Mouse (Mus musculus) megakaryocyte progenitor cell, adult 5-6 weeks (primary cell): ENCODE measurements around the gene Rps6ka1. TPM values are rescaled to one million over a fixed set of nuclear protein-coding genes. Genes with fewer than 3 reads are reported as not detected.

Source experiments
- ATAC-seq: replicated peaks from 2 replicates; pipeline ENCODE4 v1.8.0; 2016; ENCODE audit warnings: mild to moderate bottlenecking, moderate TSS enrichment, inconsistent platforms; ENCODE audit not compliant: poor library complexity
- total RNA-seq, 2 experiments: library from RNA; stranded (forward) in 1 of 2; stranded (reverse) in 1 of 2; fragments of 157-497, 149-512 nt in 1 of 2; fragments of 200-1000 nt in 1 of 2; gene quantifications; 2 replicates each; pipeline versions ENCODE4 v1.2.3 to v1.2.4; 2015 to 2017

The Rps6ka1 gene
- total RNA-seq, 2 experiments from 2014 or later = 96.7 to 160 TPM

- ATAC-seq = no peak
Measured at GRCm38 (mm10) chr4:133898151-133898550, 10.6 kb upstream of the Rps6ka1 start.

DNA sequence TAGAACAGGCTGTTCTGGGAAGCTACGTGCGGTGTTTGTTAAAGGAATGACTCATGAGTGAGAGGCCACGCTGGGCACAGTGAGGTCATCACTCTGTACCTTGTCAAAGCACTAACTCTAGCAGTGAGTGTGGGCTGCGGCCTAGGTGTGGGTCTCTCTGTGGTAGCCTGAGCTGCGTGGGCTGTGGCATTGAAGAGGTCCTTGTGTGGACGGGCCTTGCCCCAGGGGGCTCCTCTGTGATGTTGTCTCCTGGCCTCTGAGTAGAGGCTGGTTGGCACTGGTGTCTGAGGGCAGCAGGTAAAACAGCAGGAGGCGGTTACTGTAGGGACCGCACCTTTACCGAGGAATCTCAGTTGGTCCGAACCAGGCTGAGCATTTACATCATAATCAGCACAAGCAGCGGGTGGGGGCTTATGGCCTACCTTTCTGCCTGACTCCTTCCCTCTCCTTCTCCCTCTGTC, 9.9 kb upstream of the Rps6ka1 start:
- no peak for ATAC-seq

DNA sequence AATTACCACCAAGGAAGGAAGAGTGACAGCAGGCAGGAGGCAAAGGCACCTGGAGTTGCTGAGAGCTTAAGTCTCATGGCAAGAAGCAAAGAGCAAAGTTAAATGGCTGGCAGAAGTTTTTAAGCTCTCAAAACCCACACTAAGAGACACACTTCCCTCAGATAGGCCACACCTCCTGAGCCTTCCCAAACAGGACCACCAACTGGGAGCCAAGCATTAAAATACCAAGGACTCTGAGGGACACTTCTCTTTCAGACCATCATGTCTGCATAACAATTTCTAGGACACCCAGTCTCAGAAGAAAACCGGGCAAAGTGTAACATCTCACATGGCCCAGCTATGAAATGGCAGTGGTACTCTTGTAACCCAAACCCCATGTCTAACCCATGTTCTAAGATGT, 9.4 kb upstream of the Rps6ka1 start:
- no peak for ATAC-seq

GRCm38 (mm10) chr4:133896002-133896401, 8.4 kb upstream of the Rps6ka1 start:
- no peak for ATAC-seq

GRCm38 (mm10) chr4:133887249-133887648, 348 bp downstream of the Rps6ka1 start:
- 0 out of 2 replicates have a peak, but pooled peaks have one; percentile 6 for ATAC-seq

DNA sequence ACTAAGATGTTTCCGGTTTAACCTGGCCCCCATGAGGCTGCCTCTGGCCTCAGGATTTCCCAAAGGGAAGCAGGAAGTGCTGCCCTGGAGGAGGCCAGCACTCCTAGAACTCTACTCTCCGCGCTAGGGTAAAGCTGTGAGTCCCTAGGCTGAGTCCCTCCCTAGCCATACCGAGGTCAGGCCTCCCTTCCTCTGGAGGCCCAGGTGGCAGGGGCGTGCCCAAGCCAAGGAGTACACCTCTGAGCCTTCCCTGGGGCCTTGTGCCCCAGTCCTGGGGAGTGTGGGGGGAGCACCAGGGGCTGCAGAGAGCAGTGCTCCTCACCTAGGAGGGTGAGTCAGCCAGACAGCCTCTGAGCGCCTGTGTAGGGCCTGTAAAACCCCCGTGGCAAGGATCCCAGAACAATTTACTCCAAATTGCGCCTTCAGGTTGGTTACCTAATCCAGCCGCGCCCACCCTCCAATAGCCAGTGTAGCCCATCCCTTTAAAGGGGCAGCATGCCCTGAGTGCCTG, 1.6 kb downstream of the Rps6ka1 start:
- ATAC-seq = no peak

GRCm38 (mm10) chr4:133885331-133885730, 2.3 kb downstream of the Rps6ka1 start:
- no peak for ATAC-seq

- ATAC-seq = no peak
Measured at GRCm38 (mm10) chr4:133884888-133885287, 2.7 kb downstream of the Rps6ka1 start.

- ATAC-seq = no peak
Measured at GRCm38 (mm10) chr4:133884127-133884753, 3.4 kb downstream of the Rps6ka1 start.

- no peak for ATAC-seq
Measured at GRCm38 (mm10) chr4:133881851-133882250, 5.7 kb downstream of the Rps6ka1 start.

- ATAC-seq = no peak
Measured at GRCm38 (mm10) chr4:133881399-133881798, 6.2 kb downstream of the Rps6ka1 start.

DNA sequence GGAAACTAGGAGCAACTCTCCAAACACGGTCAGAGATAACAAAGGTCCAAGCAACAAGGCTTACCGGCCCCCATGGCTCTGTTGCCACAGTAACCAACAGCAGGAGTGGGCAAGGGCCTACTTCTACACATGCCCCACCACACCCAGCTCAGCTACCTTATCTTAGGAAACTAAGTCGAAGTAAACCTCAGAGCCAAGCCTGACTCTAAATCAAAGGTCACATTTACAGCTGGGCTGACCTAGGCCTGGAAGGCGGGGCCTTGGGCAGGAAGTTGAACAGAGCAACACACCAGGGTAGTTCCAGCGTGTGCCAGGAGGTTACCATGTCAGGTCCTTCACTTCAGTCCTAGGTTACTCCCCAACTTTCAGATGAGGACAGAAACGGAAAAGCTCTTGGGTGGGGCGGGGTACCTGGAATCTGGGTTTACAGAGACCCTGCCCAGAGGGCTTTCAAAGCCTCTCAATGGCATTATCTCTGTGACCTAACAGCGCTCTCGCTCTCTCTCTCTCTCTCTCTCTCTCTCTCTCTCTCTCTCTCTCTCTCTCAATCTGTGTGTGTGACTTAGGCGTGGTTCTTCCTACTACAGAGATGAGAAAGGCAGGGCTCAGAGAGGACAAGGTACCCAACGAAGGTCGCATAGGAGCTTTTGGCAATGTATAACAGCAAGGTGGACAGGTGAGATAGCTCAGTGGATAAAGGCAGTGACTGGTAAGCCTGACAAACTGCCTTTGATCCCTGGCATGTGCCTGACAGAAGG, 8.3 kb downstream of the Rps6ka1 start:
- ATAC-seq = peak; percentile 49

DNA sequence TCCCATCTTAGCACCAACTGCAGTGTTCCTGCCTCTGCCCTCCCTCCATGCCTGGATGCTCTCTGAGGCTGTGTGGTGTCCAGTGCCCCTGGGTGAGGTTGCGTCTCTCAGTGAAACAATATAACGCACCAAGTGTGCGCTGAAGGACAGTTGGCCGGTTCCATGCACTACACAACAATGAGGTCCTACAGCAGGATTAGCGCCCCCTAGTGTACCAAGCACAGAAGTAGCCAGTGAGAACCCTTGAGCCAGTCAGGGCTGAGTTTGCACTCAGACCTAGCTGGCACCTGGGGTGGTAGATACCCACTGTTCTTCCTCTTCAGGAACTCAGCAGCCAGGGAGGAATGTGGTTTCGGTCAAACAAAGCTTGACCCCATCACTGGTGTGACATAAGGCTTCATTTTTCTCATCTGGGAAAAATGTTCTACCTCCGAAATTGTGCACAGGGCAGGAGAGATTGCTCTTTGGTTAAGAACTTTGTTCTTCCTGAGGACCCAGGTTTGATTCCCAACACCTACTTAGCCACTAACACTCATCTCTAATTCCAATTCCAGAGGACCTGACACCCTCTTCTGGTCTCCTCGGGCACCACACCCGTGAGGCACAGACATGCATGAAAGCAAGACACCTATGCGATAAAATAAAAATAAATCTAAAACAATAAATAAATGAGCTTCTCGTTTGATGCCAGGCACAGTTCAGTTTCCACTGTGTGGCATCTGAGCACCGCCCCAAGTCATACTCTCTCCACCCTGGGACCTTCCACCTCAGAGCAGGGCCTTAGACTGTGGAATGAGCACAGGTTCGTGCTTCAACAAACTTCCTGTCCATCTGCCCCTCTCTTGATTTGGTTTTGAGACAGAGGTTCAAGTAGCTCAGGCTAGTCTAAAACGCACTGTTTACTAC, 9.5 kb downstream of the Rps6ka1 start:
- no peak for ATAC-seq

DNA sequence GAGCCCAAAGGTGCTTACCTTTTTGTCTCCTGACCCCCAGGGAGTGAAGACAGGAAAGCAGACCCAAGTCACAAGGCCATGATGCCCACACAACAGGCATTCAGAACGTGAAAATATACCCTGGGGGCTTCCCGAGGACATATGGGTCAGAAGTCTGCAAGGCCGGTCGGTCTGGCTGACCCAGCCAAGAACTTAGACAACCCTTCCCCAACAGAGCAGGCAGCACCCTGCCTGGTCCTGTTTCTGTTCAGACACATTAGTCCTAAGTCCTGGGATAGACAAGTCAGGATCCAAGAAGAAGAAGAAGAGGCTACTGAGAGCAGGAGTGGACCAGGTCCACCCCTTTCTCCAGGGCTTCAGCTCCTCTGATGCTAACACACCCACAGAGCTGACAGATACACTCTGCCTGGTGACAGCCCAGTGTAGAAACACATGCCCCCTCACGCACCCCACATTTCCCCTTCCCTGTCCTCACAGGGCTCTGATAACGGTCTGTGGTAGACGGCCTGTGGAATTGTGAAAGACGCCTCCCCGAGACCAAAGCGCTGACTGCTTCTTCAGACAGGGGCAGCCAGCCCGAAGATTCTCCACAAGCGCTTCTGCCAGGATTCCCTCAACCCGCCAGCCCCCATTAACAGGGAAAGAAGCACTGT, 12.6 kb downstream of the Rps6ka1 start:
- peak; percentile 45 for ATAC-seq

- peak; percentile 29 for ATAC-seq
Measured at GRCm38 (mm10) chr4:133873926-133874864, 13.4 kb downstream of the Rps6ka1 start.

GRCm38 (mm10) chr4:133873431-133873851, 14.2 kb downstream of the Rps6ka1 start:
- peak; percentile 63 for ATAC-seq

DNA sequence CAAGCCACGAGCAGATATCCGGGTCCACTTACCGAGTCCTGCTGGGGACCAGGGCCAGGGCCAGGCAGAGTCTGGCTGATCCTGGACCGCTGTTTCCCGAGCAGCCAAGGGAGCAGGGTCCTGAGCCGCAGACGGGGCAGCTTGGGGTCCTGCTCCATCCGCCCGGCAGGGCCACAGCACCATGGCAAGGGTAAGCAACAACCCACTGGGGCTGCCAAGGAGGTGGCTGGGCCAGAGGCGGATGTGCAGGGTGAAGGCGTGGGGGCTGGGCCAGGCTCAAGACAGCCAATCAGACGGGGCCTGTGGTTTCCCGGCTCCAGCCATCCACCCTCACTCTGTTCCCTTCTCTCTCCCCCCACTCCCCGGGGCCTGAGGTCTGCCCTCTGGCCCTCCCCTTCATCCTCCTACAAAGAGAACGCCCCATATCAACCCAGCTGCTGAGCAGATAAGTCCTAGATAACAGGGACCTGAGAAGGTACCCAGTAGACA, 14.7 kb downstream of the Rps6ka1 start:
- peak; percentile 75 for ATAC-seq

- ATAC-seq = no peak
Measured at GRCm38 (mm10) chr4:133872222-133872811, 15.3 kb downstream of the Rps6ka1 start.

DNA sequence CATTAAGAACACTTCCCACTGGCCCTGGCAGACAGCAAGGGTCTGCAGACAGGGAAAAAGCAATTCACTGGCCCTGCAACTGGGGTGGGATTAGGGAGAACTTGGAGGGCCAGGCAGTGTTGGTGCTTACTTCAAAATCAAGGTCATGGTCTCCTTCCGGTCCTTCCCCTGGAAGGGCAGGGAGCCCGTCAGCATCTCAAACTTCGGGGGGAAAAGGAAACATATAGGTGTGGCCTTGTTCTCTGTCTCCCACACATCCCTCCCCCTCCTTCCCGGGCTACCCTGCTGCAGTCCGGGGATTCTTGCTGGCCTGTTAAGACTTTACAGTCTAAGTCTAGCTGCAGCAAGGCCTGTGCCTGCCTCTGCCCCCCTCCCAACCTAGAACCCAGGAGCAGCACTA, 22.4 kb downstream of the Rps6ka1 start:
- ATAC-seq = no peak
